Mouse (Mus musculus) right cerebral cortex, adult 2 months (tissue): Measurements from ENCODE around the gene Fam13a.
A peak's percentile ranks its signal among the peaks of the same experiment; 100 is the strongest.

Source experiments
- DNase-seq, 2 experiments: peaks; one replicate each; pipeline ENCODE4 v3.0.0; 2021 to 2022; ENCODE audit warnings: low spot score in 2 of 2

Fam13a gene

DNA sequence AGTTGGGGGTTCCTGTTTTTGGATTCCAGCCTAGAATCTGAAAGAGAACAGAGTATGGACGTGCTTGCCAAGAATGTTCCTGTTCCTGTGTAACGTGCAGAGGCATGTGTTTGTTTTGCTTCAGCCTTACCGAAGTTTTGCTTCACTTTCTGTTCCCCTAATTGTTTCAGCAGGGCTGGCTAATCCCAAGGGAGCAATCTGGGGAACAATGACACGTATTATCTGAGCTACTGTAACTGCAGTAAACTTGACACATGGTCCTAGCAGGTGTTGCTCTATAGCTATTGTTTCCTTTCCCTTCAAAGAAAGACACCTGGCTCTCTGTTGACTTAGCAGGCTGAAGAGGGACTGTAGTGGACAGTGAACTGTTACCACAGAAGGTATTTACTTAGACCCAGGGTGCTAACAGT is 25.3 kb downstream of the Fam13a start:
- no peak for DNase-seq

DNA sequence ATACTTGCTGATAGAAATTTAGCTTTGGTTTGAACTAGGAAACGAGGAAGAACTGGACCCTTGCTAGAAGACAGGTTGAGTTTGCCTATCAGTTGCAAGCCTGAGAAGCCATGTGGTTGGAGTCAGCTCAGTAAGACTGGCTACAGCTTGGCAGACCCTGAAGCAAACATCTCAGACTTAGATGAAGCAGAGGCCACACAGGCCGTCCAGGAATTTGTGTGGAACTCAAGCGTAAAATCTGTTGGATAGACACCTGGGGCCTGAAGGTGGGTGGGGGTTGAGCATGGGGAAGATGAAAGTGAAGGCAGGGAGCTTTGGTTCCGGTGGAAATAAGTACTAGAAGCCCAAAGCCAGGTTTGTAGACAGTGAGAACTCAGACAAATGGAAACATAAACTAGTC is 25.8 kb downstream of the Fam13a start:
- DNase-seq: no peak

DNA sequence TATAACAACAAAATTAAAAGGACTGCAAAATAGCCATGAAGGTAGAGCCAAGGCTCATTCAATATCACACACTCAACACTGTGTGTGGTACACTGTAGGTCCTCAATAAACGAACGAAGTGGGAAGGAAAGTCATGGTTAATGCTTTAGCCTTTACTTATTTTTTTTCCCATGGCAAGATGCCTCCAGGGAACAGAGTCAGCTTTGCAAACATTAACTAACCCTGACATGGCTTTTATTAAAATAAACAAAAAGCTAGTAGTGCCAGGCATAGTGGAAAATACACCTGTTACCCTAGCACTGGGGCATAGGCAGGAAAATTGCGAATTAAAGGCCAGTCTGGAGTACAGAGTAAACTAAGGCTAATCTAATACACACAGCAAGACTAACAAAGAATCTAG is 35.2 kb downstream of the Fam13a start:
- no peak for DNase-seq

DNA sequence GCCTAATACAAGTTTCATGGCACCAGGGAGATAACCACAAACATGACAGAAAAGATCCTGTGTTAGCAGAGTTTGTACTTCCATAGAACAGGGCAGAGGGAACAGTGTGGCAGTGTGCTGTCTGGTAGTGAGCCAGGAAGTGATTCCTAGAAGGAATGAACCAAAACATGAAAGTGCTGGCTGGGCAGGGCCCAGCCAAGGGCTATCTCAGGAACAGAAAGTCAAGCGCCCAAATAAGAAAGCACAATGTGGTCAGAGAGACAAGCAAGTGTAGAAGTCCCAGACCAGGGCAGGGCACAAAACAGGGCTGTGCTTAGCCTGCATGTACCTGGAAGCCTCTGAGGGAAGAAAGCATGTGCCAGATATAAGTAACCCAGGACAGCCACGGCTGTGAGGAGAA is 35.6 kb downstream of the Fam13a start:
- no peak for DNase-seq

DNA sequence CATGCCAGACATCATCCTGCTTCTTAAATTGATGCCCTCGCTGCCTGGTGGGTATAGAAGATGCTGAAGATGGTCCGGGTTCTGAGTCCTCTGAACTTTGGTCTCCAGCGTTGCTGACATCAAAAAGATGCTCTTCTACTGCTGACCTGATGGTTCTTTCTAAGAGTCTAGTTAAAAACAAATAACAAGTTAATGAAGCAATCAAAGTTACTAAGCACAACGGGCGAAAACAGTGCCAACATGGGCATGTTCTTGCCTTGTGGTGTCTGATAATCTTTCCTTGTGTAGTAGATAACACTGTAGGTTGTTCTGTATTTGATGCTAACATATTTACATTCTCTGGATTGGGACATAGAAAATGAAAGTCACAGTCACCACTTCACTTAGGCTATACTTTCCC is 37.2 kb downstream of the Fam13a start:
- DNase-seq: no peak

DNA sequence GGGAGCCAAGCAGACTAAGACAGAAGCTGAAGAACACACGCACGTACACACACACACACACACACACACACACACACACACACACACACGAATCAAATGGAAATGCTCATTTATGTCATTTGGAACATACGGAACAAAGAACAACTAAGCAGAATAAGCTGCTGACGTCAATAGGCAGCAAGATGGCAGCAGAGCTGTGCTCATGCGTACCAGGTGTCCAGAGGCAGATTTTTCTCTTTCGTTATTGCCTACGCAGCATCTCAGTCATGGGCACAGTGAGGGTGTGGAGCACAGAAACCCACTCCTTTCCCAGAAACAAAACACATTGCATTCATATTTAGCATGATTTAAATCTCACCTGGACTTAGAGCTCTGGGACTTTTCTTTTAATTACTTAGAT is 39.2 kb downstream of the Fam13a start:
- no peak for DNase-seq

DNA sequence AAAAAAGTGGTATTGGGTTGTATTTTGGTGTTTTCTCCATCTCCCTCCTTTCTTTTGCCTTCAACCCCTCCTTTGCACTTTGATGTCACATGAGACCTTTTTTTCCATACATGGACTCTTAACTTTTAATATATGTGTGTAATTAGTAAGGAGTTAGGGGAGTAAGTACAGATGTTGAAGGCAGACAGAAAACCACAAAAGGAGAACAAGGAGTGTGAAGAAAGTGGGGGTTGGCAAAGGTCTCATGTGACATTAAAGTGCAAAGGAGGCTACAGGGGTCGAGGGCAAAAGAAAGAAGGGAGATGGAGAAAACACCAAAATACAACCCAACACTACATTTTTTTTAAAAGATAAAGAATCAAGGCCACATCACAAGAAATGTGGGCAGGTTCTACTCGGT is 49.1 kb downstream of the Fam13a start:
- no peak for DNase-seq

DNA sequence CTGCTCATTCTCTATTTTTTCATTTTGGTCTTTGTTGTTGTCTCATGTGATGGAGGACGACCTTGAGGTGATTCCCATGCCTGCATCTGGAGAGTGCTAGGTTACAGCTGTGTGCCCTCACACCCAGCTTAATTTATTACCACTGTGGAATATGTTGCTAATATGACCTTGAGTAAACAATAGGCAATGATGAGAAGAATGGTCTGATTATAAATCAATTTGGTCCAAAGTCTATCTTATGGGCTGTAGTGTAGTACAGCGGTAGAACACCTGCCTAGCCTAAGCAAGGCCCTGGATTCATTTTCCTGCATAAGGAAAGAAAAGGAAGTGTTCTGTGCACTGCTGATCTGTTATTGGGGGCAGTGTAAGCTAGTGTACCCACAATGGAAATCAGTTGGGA is 49.9 kb downstream of the Fam13a start:
- DNase-seq: no peak

DNA sequence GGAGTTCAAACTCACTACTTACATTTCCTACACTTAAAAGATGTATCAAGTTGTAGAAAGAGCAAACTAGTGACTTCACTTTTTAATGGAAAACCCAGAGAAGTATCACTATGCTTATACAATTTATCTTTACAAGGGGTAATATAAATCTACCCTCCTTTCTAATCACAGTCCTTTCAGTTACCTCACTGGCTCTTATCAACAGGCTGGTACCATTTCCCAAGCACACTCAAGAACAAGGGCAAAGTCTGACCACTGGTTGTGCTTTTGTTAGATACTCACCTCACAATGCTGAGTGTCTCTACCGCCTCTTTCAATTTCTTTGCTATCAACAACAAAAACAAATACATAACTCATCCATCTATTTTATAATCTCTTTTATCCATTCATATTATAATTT is 51.5 kb downstream of the Fam13a start:
- DNase-seq: no peak

DNA sequence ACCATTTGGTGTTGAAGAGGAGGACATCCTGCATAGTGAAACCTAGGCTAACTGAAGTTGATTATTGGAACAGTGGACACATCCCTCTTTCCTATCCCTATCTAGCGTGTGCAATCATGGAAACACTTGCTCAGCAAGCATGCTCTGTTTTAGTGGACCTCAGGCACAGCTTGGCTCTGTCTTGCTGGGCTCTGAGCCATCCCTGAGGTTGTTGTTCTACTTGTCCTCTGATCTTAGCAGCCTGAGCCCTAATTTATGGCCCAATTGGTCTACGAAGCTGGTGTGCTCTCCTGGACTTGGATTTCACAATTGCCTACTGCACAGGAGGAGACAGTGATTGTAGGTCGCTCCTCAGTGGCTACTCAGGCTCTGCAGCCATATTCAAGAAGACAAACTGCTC is 56.1 kb downstream of the Fam13a start:
- DNase-seq: no peak

DNA sequence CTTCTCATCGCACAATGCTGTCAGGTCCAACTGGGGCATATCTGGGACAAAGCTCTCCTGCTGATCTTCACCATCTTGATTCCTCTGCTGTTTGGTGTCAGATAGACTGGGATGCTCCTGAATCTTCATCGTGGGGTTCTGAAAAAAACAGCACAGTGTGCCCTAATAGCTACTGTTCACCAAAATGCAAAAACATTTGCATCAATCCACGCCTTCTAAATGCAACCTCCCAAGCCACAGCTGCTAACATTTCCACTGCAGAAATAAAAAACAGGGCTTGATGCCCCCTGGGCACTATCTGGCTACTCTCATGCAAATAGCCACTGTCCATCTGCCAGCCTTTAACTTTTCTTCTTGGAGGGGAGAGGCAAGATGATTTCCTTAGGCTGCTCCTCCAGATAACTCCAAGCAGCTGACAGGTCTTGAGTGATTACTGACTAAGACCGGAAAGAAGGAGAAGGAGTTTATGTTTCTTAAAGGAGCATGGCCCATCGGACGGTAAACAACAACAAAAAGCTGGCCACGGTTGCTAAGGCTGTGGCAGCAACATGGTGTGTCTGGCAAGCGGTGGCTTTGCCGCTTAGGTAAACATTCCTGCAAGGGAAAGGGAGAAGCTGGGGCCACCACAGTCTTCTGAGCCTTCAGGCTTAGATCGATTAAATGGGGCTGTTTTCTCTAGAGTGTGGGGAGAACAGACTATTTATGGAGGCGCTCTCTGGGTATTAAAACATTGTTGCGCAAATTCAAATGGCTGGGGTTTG is 59.1 kb downstream of the Fam13a start:
- DNase-seq: peak in 1 of 2 experiments; percentile 13

DNA sequence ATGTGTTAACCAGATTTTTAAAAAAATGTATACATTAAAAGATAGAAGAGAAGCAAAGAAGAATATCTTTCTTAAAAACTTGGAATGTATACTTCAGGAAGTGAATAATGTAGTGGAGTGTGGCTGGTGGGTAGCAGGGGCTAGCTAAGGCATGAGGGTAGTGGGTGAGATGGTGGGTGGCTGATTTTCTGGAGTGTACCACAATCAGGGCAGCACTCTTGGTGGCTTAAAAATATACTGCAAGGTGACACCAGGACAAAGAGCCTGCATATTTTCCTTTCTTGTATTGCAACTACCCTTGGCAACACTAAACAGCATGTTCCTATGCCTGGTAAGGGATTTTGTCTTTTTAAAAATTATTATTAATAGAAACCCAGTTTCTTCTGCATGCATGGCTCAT is 59.8 kb downstream of the Fam13a start:
- no peak for DNase-seq

DNA sequence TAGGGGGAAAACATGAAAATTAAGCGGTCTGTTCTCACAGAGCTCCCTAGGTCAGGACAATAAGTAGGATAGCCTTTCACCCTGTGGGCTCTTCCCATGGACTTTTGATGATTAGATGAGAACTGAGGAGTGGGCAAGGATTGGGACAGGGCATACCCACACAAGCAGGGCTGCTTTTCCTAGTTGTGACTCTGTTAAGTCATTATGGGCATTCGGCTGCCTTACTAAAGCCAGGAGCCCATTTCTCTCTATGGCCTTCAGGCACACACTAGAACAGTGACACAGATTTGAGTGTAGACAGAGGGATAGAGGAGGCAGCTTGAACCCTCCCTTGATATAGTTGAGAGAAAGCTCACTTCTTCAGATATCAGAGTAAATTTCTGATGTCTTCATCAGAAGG is 60.3 kb downstream of the Fam13a start:
- no peak for DNase-seq

DNA sequence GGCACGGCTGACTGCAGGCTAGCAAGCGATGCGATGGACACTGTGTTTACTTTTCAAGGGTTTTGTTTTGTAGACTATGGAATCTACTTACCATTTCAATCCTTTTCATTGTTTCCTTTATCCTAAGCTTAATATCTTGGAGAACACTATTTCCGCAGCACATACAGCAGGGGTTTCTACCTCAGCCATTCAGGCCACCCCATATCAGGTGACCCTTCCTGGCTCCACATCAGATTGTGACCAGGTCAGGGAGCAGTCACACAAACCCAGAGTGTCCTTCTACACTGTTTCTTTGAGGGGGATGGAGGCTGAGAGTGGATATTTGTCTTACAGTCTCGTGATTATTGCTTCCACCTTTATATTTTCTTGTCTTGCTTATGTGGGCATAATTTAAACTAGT is 61.7 kb downstream of the Fam13a start:
- DNase-seq: no peak

DNA sequence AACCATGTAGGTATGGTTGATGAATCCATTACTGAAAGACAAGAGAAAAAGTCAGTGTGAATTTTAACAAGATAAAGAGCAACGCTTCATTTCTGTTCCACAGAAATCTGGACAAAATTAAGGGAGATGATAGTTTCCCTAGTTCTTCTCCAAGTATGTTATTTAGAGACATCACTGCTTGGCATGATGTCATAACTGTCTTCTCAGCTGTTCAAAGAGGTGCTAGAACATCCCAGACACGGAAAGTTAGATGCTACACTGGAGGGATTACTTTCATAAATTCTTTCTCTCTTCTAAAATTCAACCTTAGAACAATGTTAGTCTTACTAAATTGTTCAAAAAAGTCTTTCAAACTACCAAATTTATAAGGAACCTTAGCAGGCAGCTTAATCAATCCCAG is 63.8 kb downstream of the Fam13a start:
- no peak for DNase-seq

DNA sequence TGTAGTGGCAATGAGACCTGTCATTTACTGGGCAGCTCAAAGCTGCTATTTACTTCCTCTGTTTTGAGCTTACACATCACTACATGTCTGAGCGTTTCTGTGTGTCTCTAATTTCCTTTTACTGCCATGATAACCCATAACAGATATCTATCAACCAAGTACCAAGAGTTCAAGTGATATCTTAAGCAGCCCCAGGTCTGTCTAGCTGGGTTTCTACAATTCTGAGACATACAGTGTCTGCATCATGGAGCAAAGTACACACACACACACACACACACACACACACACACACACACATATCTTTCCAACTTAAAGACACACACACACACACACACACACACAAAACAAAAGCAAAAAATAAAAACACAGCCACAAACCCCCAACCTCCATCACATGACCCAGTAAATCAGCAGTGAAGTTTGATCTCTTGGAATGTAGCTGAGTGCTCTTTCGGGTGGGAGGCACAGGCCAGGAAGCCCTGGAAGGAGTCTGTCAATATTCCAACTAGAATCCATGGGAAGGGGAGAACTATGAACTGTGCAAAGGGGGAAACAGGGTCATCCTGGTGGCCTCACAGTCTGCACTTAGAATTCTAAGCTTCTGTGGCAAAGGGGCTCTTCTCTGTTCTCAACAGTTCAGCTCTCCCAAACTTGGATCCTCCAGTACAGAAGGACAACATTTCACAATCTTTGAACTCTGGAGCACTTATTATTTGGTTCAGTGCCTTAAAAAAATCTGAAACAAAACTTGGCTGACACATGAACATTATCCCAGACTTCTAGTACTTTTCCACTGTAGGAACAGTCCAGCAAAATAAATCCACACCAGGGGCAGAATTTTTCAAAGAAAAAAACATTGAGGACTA is 73.0 kb downstream of the Fam13a start:
- DNase-seq: no peak

DNA sequence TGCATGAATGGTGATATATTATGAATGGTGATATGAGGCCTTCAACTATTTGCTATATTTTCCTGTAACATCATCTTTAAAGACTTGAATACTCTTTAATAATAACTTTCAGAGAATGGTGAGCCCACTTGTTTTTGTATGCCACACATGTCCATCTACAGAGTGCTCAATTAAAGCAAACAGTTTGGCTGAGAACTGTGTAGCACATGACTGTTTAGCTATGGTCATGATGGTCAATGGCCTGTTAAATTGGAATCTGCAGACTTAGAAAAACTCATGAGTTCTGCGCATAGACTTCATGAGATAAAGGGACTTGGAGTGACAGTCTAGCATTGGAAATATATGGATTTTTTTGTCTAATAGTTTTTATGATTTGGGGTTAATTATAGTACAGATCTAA is 73.9 kb downstream of the Fam13a start:
- no peak for DNase-seq

DNA sequence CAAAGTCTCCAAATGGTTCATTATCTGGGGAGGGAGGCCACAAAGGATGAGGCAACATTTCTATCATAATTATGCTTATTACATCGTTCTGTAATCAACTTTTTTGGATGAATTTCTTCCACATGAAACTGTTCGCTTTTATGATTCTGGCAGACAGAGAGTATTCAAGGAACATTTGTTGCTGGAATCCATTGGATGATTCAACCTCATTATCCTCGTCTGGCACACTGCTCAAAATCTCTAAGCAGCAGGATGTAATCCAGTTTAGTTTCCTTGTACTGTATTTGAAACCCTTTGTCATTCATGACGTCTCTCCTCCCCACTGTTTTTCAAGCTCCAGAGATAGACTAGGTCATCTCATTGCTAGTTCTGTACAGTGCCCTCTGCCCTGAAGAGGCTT is 77.5 kb downstream of the Fam13a start:
- peak in 1 of 2 experiments; percentile 22 for DNase-seq

DNA sequence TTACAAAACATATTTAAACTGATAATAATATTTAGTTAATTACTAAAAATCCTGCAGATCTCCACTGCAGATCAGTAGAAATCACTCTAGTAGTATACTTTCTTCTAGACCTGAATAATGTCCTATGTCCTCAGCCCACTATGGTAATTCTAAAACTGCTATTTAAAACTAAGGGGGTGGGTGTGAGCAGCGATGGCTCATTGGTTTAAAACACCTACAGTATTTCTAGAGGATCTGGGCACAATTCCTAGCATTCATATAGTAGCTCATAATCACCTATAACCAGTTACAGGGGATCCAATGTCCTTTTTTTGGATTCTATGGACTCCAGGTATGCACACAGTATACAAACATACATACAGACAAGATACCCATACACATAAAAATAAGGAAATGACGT is 78.1 kb downstream of the Fam13a start:
- DNase-seq: no peak

DNA sequence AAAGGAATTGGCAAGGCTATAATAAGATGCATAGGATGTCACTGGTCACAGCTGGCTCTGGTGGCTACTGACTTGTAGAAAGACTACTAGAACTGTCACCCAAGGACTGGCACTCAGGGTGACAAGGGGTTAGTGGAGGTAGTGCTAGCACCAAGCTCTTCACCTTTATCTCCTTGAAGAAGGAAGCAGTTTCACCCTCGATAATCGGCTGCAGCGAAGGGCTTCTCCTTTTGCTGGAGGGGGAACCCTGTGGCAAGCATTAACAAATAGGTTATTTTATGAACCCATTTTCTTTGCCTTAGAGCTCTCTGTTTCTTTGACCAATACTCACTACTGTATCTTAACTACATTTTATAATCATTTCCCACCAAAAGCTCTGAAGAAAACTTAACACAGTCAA is 80.4 kb downstream of the Fam13a start:
- no peak for DNase-seq

DNA sequence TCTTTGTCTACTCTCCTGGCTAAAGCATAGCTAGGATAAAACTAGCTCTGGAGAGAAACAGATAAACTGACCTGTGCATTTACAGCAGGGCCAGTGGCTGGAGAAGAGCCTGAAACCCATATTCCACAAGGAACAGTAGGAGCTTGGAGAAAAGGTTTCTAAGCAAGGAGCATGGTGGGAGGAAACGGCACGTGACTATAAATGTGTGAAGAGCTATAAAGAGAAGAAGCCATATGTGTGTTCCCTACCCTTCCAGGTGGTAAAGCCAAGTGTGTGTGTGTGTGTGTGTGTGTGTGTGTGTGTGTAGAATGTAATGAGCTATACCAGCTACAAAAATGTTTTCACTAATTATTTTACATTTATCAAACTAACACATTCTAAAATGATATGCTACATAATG is 82.1 kb downstream of the Fam13a start:
- DNase-seq: peak; percentile 44 to 61

DNA sequence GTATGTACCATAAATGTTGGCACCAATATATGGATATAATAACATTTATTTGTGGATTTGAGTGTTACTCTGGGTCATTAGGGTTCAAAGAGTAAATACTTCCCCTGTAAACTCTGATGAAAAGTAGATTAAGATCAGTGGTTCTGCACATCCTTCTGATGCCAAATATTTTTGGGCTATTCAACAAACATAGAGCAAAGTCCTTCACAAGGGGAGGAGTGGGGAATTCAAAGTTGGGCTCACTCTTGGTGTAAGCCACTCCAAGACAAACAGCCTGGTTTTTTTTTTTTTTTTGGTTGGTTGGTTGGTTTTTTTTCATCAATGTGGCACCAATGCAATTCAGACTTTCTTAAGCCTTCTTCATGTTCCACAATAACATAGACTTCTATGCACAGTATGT is 86.6 kb downstream of the Fam13a start:
- DNase-seq: no peak

DNA sequence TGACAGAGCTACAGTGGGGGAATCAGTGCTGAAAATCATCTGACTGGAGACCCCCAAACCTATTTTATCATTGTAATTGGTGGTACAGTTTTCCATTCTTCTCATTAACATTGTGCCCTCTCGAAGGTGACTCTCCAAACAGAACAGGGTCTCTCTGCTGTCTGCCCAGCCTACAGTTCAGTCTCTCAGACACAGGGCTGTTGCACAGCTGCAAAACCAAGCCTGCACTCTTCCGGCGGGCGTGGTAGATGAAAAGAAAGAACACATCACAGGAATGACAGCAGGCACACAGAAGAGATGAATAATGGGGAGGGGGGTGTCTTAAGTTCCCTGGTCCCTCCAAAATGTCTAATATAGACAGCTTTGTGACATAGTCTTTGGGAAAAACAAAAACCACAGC is 90.2 kb downstream of the Fam13a start:
- DNase-seq: no peak
